Mouse (Mus musculus) heart, adult 11 months (tissue): ENCODE data around the gene Hsf4.
"Not testable (repeated sequence)": the region's sequence is repeated elsewhere in the genome, so short reads cannot be mapped to it uniquely, and the experiment has no call there.

Source experiments
- DNase-seq: peaks from one replicate; pipeline ENCODE4 v3.0.0; 2022

Gene Hsf4

DNA sequence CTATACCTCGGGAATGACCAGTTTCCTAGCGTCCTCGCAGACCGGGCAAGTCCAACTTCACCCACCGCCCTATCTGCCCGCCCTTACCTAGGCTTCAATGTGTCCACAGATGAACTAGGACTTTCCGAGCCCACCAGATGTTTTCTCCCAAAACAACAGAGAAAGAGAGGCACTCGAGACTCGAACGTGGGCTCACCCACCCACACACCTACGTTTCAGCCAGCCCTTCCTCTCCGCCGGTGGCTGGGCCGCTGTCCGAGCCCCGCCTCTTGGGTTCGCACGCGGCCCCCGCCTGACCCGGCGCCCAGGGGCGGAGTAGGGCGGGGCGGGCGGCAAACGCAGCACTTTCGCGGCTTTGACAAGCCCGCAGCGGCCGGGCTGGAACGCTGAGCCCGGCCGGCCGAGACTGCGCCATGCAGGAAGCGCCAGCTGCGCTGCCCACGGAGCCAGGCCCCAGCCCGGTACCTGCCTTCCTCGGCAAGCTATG lies at the start of gene Hsf4:
TSS of gene Hsf4 (plus strand) at position 341 of the 487 bp plus-strand sequence.
- peak; percentile 98 for DNase-seq

DNA sequence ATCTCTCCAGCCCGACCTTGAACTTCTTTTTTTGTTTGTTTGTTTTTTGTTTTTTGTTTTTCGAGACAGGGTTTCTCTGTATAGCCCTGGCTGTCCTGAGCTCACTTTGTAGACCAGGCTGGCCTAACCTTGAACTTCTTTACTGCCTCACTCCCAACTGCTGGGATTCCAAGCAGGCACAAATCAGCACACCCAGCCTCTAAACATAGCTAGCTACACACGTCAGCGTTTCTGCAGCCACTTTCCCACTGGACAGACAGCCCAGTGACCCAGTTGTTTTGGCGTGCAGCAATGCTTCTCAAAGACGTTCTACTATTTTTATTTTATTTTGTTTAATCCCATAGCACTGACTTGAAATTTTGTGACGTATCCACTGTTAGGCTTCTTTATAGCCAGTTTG lies 45.8 kb upstream of the Hsf4 start:
- DNase-seq: peak; percentile 73

DNA sequence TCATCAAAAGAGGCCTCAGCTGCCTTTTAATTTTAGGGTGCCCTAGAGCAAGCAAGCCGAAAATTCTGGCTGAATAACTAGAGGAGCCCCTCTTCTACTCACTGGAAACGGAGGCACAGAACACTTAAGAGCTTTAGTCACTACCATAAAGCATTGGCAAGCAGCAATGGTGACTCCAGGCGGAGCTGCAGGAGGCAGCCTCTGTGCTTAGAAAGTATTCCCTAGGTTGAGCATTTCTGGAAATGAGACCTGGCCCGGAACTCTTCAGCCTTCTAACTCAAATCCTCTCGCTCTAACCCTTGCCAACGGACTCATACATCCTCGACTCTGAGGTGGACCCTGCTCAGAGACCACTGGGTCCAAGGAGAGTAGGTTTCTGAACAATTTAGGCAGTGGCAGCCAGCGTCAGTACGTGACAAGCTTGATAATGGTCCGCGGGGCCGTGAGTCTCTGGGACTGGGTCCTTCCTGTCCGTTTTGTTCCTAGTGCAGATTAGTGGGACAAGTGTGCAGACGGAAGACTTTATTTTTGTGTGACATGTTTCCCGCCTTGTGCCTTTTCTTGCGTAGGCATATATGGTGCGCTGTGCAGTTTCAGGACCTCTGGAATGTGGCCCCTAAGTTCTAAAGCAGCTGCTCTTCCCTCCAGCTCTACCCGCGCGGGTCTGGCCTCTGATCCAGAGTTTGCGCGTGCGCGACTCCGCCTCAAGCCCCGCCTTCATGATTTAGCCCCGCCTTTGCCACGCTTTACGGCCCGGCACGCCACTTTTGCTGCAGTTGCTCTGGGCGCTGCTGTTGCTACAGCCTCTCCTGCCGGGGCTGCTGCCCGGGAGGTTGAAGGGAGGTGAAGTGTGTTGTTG lies 45.0 kb upstream of the Hsf4 start, which contains the start of gene D230025D16Rik:
TSS of gene D230025D16Rik (plus strand) at position 733 of the 859 bp plus-strand sequence.
- DNase-seq: peak; percentile 99

DNA sequence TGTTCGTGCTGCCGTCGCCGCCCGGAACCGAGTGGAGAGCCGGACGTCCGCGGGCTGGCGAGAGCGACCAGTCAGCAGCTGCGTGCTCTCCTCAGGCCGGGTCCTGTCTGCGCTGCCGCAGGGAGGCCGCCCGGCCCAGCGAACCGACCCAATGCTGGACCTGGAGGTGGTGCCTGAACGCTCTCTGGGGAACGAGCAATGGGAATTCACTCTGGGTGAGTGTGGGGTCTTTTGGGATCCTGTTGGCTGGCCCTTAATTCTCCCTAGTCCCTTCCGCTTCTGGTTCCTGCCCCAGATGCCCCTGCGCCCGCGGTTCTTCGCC lies 44.4 kb upstream of the Hsf4 start:
- DNase-seq: no peak

DNA sequence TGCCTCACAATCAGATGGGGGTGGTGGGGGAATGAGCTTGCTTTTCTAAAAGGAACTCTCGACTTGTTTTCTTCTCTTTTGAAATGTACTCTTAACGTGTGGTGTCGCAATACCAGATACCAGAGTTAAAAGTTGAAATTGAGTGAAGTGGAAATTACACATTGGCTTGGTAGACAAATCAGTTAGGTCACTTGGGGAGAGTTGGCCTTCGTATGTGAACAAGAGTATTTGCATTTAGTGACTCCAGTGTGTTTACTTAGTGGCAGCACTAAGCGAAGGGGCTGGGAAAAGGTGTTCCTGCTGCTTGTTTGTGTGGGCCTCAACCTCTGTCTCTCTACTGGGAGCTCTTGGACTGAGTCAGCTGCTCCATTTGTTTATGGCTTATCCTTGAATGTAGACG lies 43.7 kb upstream of the Hsf4 start:
- DNase-seq: peak; percentile 83

DNA sequence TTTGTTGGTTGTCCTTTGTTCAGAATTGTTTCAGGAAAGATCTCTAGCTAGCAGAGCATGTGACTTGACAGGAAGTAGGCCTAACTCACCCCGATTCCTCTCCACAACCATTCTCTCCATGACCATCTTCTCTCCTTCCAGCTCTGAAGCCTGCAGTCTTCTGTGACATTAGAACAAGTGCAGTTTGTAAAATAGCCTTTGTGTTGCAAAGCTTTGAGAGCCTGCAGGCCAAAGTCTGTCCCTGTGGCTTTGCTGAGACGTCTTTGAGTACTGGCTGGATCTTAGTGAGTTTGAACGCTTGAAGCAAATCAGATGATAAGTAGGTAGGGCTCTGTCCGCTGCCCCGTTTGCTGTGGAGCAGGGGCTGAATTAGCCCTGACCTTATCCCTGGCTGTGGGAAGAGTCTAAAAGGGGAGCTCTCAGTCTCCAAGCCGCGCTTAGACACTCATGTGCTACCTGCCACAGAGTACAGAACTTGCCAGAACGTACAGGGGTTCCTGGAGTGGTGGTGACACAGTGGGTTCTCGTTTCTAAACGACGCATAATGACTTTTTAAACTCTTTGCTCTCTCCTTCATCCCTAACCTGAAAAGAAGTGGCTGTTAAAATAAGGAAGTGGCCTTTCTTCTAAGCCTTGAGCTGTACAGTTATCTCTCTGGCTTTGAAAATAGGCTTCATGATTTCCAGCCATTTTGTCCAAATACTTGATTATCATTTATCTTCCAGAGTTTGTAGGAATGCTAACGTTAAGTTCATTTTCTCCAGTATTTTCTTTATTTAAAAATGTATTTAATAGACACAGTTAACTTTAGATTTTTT lies 37.9 kb upstream of the Hsf4 start:
- no peak for DNase-seq

DNA sequence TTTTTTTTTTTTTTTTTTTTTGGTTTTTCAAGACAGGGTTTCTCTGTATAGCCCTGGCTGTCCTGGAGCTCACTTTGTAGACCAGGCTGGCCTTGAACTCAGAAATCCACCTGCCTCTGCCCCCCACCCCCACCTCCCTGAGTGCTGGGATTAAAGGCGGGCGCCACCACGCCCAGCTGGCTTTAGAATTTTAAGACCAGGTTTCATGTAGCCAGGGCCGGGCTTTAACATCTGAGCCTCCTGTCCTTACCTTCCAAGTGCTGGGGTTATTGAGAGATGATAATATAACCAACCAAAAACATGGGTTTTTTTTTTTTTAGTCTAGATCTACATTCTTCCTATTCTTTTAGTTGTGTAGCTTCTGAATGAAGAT lies 37.3 kb upstream of the Hsf4 start:
- not testable (repeated sequence) for DNase-seq

DNA sequence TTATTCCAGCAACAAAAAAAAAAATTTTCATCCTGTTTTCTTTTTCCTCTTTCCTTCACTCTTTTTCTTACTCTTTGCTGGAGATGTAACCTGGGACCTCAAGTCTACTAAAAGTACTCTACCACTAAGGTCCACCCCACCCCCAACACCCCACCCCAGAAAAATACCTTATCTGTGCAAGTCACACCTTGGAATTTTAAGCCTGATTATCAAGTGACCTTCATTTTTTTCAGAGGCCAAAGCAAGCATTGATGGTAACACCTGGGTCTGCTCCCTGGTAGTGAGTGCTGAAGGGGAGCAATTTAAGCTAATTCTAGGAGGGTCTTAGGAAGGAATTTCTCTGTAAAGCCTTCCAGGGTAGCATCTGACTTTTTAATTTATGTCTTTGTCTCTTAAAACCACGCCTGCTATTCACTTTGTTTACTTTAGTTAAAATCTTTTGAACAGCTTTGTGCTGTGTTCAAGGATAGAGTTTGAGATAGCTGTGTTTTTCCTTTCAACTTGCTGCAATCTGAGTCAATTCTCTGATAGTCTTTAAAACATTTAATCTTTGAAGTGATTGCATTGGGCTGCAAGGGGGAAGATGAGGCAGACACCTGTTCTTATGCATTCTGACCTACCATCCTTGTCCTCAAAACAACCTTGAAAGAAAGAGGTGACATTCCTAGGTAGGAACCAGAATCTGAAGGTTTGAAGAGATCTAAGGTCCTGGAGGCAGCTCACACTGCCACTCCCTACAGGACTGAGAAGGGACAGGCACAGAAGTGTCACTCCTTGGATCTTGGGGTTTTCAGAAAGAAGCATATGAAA lies 36.3 kb upstream of the Hsf4 start:
- DNase-seq: no peak

DNA sequence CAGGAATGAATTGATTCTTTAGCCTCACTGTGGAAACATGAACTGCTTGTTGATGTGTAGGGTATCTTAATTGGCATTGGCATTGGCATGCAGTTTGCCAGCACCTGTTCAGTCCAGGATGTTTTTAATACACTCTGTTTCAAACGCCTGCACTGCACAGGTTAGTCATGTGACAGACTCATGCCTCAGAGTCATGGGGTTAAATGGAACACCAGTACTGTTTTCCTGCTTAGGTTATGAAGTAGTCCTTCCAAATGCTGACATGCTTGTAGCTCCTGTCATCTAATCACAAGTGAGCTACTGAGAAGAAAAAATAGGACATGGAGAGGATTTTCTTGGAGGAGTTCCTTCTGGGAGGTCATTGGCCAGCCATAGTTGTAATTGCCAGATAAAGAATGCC lies 34.4 kb upstream of the Hsf4 start:
- DNase-seq: no peak

DNA sequence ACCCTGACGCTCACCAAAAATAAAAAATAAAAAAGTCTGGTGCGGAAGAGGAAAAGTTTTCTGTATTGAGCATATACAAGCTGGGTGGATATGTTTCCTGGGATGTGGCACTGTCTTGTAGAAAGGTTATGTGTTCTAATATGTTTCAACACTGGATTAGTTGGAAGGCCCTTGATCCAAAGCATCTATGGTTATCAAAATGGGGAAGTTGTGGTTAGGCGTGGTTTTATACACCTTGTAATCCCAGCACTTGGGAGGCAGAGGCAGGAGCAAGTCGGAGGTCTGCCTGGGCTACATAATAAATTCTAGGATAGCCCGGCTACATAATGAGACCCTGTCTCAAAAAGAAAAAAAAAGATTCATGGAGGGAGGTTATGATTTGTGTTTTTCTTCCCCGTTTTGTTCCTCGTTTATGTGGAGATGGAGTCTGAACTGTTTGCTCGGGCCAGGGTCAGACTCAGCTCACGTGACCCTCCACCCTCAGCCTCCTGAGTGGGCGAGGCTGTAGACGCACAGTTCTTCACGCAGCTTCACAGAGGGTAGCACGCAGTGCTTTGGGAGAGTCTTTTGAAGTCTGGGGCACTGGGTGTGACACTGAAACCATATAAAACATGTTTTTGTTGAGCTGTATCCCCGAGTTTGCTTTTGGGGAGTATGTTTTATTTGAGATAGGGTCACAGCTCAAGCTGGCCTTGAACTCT lies 32.0 kb upstream of the Hsf4 start:
- no peak for DNase-seq

DNA sequence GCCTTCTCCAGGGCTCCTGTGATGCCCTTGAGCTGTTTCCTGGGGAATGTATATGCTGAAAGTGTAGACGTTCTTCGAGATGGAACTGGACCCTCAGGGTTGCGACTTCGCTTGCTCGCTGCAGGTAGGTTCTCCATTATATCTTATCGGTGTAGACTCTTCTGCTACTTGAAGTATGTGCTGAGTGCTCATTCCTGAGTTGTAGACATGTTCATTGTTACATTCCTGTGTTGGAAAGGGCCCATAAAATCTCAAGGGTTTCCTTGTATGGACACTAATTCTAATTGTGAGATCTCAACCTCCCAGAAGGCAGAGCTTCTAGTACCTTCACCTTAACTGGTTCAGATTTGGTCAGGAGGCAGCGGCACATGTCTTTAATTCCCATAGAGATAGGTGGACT lies 28.6 kb upstream of the Hsf4 start:
- DNase-seq: no peak

DNA sequence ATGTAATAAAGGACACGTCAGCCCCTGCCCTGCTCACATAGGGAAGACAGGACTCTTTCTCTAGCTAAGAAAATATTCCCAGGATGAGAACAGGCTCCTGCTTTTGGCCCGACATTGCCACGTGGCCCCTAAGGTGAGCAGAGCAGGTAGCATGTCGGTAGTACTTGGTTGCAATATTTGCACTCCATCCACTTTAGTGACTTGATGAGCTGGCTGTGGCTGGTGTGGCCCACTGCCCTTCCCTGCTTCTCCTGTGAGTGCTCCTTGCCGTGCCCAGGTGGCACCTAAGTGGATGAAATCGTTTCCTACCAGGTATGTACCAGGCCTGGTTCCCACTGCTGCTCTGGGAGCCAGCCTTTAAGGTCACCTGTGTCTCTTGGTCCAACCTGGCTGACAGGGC lies 17.6 kb upstream of the Hsf4 start:
- DNase-seq: peak; percentile 90

DNA sequence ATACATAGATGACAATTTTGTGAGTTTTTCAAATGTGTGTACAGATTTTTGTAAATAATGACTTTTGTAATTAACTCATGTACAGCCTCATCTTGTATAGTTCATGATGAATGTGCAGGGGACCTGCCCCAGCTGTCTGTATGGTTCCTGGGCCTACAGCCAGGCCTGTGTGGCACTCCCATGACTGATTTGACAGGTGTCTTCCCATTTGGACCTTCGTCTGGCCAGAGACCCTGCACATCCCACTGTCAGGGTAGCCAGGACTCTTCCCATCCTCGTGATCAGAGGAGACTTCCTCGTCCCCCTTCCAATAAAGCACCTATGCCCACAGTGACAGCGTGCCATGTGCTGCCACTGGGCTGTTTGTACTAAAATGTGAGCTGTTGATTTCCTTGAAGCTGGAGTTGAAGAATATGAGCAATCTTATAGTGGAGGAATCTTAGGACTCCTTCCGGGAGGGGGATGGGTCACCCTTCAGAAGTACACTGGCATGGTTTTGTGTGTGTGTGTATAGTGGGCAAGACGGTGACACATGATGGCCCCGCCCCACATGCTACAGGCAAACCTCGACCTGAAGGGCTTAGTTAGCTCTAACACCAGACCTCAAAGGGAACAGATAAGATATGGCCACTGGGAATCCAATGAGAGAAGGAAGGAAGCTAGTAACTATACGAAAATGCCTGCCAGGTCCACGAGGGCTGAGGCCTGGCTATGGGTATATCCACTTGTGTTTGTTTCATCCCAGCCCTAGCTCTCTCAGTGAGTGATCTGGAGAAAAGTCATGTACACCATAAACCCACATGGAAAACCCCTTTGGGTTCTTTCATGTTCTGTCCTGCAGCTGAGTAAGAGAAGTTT lies 16.7 kb upstream of the Hsf4 start:
- peak; percentile 90 for DNase-seq

DNA sequence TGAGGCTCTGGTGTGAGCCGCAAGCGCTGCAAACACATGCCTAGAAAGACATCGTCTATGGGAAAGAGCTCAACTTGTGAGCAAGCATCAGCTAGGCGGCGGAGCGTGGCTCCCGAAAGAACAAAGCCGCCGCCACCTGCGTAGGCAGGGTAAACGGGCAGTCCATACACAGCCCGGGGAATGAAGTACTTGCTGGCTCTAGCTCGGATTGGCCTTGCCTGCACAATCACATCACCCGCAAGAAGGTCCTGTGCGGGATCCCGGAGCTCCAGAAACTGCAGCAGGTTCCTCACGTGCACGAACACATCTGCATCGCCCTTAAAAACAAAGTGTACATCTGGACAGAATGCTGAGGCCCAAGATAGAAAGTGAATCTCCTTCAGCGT lies 15.8 kb upstream of the Hsf4 start:
- DNase-seq: no peak

DNA sequence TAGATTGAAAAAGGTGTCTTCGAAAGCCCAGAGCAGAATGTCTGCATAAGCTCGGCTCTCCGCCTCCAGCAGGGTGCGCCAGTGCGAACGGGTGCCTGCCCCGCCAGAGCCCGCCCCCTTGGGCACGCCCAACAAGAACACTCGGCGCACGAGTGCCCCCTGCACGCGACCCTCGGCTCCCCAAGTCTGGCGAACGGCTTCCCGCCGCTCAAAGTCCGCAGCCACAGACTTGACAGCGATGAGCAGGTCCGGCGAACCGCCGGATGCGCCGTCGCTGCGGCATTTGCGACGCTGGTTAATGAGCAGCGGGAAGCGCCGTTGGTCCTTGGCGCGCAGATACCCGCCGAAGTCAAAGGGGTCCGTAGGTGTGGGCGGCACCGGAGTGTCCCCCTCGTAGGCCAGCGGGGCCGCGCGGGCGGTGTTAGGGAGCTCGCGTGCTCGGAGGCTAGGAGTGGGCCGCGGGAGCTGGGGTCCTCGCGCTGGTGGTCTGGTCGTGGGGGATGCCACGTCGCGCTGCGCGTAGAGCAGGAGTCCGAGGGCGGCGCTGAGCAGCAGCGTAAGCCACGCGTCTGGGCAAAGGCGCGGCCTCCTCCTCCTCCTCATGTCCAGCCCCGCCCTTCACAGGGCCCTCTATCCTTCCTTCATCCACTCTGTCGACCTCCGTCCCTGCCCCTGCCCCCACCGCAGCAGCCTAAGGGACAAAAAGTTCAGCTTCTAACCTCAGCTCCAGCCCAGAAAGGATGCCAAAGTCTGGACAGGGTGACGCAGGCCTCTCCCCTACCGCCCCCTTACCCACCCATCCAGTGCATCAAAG lies 15.2 kb upstream of the Hsf4 start:
- DNase-seq: peak; percentile 99

DNA sequence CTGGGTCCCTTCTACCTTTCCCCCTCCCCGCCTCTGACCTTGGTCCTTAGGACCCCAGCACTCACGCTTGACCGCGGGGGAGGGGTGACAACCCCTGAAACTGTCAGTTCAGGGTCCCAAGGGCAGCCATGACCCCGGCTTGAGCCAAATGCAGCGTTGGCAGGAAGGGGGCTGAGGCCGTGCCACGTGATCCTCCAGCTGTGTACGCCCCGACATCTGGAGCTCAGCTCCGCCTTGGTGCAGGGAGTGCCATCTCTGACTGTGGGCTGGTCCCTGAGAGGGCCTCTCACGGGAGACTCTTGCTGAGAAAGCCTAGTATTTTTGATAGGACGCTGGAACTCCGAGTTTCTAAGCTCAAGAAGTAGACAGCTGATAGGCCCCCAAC lies 14.6 kb upstream of the Hsf4 start, which contains the start of gene B3gnt9:
TSS of gene B3gnt9 (minus strand) at position 188 of the 385 bp plus-strand sequence.
- DNase-seq: peak; percentile 99

DNA sequence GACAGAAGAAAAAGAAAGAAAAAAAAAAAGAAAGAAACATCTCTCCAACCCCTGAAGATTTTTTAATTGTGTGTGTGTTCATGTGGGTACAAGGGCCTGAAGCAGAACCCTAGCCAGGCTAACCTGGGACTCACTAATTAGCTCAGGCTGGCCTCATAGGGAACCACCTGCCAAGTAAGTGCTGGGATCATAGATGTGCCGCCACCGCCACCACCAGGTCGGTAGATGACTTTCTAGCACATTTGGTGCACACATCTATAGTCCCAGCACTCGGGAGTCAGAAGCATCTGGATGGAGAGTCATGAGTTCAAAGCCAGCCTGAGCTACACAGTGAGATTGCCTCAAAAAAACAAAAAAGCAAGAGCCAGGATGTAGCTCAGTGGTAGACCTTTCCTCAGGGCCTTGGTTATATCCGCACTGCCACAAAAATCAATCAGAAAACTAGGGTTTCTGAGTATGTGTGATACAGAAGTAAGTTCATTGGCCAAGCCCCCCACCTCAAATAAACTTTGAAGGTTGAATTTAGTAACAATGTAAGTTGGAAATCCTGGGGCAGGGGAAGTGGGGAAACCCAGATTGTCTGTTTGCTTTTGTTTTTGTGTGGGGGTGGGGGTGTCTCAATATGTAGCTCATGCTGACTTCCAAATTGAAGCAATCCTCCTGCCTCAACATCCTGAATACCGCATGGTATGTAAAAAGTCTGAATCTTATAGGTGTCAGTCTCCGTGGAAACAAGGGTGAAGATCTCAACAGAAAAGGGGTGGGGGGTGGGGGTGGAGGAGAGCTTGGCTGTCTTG lies 12.1 kb upstream of the Hsf4 start:
- DNase-seq: peak; percentile 74

DNA sequence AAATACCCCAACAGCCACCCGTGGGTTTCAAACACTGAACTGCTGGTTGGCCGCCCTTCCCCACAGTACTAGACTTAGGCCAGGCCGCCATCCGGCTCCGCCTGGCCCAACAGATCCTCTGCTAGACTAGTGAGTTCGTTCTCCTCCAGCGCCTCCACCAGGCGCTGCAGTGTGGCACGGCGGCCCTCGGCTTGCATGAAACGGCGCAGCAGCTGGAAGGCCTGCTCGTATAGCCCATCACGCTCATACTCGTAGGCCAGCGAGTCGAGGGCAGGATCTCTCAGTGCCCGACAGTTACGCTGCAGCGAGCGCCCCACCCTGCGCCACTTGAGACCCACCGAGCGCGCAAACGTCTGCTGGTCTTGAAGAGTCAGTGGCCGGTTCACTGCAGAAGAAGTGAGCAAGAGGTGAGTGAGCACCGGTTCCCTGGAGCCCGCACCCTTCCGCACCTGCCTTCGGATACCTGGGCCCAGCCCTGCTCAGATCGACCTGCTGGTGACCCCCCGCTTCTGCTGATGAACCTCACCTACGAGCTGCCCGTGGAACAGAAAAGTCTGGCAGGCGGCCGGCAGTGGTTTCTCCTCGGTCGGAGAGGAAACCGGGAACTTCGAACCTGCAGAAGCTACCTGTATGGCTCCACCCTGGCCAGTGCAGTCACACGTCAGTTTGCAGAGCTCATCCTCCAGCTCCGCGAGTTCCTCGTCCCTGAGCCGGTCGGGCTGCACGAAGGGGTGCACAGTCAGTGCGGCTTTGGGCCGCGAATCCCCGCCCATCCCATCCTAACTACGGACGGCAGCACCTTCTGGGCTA lies 10.5 kb upstream of the Hsf4 start:
- peak; percentile 93 for DNase-seq
